Mouse (Mus musculus) kidney, embryonic 15.5 days (tissue): ENCODE measurements around the gene Cd163l1. TPM values are rescaled to one million over a fixed set of nuclear protein-coding genes. Genes with fewer than 3 reads are reported as not detected.

ENCODE experiments used
- ATAC-seq: fragments of 200-750 bp; cut with Nextera tagmentation; replicated peaks from 2 replicates; pipeline ENCODE4 v1.8.0; 2017; ENCODE audit warnings: moderate TSS enrichment; ENCODE audit not compliant: low FRiP score
- H3K27ac ChIP-seq: fragments of 300-500 bp; sonication (generic); 2 replicates; pipeline ENCODE4 v1.5.1; 2015; ENCODE audit warnings: mild to moderate bottlenecking, inconsistent platforms
- H3K27me3 ChIP-seq: fragments of 300-500 bp; sonication (generic); 2 replicates; pipeline ENCODE4 v1.6.1; 2015; ENCODE audit warnings: inconsistent platforms
- H3K36me3 ChIP-seq: fragments of 300-500 bp; sonication (generic); 2 replicates; pipeline ENCODE4 v1.6.1; 2015; ENCODE audit warnings: inconsistent platforms
- H3K4me1 ChIP-seq: fragments of 300-500 bp; sonication (generic); 2 replicates; pipeline ENCODE4 v1.6.1; 2015; ENCODE audit warnings: inconsistent platforms
- H3K4me2 ChIP-seq: fragments of 300-500 bp; sonication (generic); 2 replicates; pipeline ENCODE4 v1.6.1; 2015; ENCODE audit warnings: moderate library complexity, mild to moderate bottlenecking, inconsistent platforms
- H3K4me3 ChIP-seq: fragments of 300-500 bp; sonication (generic); replicated peaks from 2 replicates; pipeline ENCODE4 v1.5.1; 2015; ENCODE audit warnings: mild to moderate bottlenecking, inconsistent platforms
- H3K9ac ChIP-seq: fragments of 300-500 bp; sonication (generic); 2 replicates; pipeline ENCODE4 v1.6.1; 2015; ENCODE audit warnings: mild to moderate bottlenecking, inconsistent platforms
- H3K9me3 ChIP-seq: fragments of 300-500 bp; sonication (generic); replicated peaks from 2 replicates; pipeline ENCODE4 v1.6.1; 2016; ENCODE audit warnings: inconsistent platforms
- WGBS: fragments of 180-500 bp; shearing (Covaris S2); methylation state at CpG from one replicate; pipeline ENCODE4 v1.1.7; 2015; ENCODE audit warnings: mixed read lengths; 5-methylcytosine and 5-hydroxymethylcytosine counted together
- polyA plus RNA-seq: library from polyadenylated mRNA; unstranded; fragments of >200 nt; fragmentation: Nextera tagmentation; extraction: Ambion mirVana; gene quantifications from 2 replicates; pipeline ENCODE4 v1.2.1, GENCODE M21; 2015

Cd163l1 gene
- polyA plus RNA-seq, 1 experiment from 2014 or later, result not detected

DNA sequence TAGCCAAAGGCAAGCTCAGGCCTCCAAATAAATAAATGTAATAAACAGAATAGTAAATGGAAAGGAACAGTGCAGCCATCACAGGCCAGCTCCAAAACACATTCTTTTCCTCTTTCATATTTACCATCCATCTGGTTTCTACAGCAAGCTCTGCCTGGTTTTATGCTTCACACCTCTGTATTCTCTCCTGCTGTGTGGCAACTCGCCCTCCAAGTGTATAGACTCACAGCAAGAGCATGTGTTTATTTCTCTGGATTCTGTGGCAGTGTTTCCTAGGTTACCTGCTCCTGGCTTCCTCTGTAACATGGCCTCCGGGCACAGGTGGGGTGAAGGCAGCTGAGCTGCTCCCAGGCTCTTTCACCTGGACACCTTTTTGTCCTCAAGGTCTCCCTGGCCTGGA is 25.6 kb upstream of the Cd163l1 start:
- H3K4me3 ChIP-seq, result no peak overlapping the region
- no peak overlapping the region for H3K9ac ChIP-seq
- H3K27me3 ChIP-seq, result no peaks in the 10 kb centered on the region
- H3K4me1 ChIP-seq, result no peaks in the 10 kb centered on the region
- H3K4me2 ChIP-seq, result no peak overlapping the region
- no peaks in the 10 kb centered on the region for H3K36me3 ChIP-seq
- H3K9me3 ChIP-seq, result no peaks in the 10 kb centered on the region
- WGBS, result 62% methylated on average over 2 of the region's 2 CpGs
- H3K27ac ChIP-seq, result no peak overlapping the region
- ATAC-seq, result no peak

DNA sequence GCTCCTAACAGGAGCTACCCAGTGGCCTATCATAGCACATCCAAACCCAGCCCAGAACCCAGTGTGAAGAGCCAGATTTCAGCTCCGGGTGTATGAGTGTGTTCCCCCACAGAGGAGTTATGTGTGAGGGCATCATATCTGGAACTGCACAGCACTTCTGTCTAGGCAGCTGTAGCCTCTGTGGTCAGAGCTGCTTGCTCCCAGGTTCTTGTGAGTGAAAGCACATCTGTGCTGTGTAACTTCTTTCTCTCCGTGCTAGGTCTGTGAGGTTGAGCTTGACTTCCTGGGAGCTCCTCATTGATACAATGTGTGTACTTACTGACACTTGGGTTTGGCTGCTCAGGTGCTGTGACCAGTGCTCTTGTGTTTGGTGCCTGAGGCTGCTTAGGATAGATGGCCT is 25.2 kb upstream of the Cd163l1 start:
- ATAC-seq, result no peak
- no peaks in the 10 kb centered on the region for H3K27me3 ChIP-seq
- H3K4me1 ChIP-seq, result no peaks in the 10 kb centered on the region
- no peaks in the 10 kb centered on the region for H3K9me3 ChIP-seq
- no peak overlapping the region for H3K9ac ChIP-seq
- H3K36me3 ChIP-seq, result no peaks in the 10 kb centered on the region
- no peak overlapping the region for H3K4me3 ChIP-seq
- no peak overlapping the region for H3K4me2 ChIP-seq
- WGBS, result 87% methylated on average over 2 of the region's 2 CpGs
- no peak overlapping the region for H3K27ac ChIP-seq

DNA sequence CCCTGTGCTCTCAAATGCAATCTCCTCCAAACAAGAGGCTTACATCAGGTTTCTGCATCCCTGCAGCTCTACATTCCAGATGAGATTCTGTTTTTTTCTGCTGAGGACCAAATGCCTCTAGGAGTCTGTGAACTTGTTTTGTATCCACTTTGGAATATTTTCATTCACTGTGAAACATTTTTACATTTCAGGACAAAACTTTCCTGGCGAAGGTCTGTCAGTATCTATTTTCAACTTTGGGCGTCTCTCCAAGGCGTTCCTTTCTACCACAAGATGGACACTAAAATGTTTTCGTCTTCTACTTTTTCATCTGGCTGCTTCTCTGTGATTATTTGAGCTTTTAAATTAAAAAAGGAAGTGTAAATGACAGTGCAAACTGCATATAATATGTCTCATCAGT is 24.0 kb upstream of the Cd163l1 start:
- H3K27ac ChIP-seq, result no peak overlapping the region
- H3K4me3 ChIP-seq, result no peak overlapping the region
- ATAC-seq, result no peak
- no peaks in the 10 kb centered on the region for H3K9me3 ChIP-seq
- H3K9ac ChIP-seq, result no peak overlapping the region
- no peaks in the 10 kb centered on the region for H3K36me3 ChIP-seq
- no peaks in the 10 kb centered on the region for H3K27me3 ChIP-seq
- H3K4me1 ChIP-seq, result no peaks in the 10 kb centered on the region
- H3K4me2 ChIP-seq, result no peak overlapping the region
- WGBS, result 87% methylated on average over 4 of the region's 4 CpGs

DNA sequence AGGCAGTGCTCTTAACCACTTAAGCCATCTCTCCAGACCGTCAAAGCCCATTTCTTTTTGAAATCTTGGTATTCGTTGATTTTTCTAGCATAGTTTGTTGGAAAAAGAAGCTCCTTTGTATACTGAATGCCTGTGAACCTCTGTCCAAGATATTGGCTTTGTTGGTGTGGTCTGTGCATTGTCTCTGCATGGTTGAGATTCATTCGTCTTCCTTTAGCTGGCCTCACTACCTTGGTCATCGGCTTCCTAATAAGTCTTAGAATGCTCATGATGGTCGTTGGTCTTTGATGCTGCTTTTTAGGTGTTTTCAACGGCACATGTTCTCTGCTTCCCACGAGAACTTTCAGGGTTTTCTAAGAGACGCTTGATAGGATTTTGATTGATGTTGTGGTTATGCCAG is 22.1 kb upstream of the Cd163l1 start:
- WGBS, result 85% methylated on average over 8 of the region's 8 CpGs
- no peak overlapping the region for H3K4me2 ChIP-seq
- H3K4me1 ChIP-seq, result no peaks in the 10 kb centered on the region

DNA sequence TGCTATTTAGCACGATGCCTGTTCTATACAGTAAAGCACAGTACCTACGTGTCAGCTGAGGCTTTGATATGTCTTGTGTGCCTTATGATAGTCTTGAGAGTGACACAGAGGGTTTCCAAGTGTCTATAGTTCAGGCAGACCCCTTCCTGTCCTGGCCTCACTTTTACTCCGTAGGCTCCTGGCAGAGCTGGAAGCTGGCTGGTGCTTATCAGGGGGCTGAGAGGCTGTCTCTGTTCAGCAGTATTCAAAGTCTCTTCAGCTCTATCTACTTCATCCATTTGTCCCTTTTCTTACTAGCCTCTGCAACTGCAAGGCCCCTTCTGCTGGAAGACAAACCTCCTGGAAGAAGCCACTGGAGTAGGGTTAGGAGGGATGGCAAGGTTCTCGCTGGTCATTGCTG is 17.0 kb upstream of the Cd163l1 start:
- H3K27me3 ChIP-seq, result no peaks in the 10 kb centered on the region
- H3K4me3 ChIP-seq, result no peak overlapping the region
- ATAC-seq, result no peak
- H3K4me2 ChIP-seq, result no peak overlapping the region
- H3K27ac ChIP-seq, result no peak overlapping the region
- H3K4me1 ChIP-seq, result no peaks in the 10 kb centered on the region
- H3K36me3 ChIP-seq, result no peaks in the 10 kb centered on the region
- WGBS, result 81% methylated on average over 4 of the region's 4 CpGs
- no peaks in the 10 kb centered on the region for H3K9me3 ChIP-seq
- no peak overlapping the region for H3K9ac ChIP-seq

More for the DNA sequence above, 22.1 kb upstream of the Cd163l1 start:
- H3K9me3 ChIP-seq, result no peaks in the 10 kb centered on the region
- H3K4me3 ChIP-seq, result no peak overlapping the region
- no peak overlapping the region for H3K9ac ChIP-seq
- H3K36me3 ChIP-seq, result no peaks in the 10 kb centered on the region
- ATAC-seq, result no peak
- no peak overlapping the region for H3K27ac ChIP-seq
- no peaks in the 10 kb centered on the region for H3K27me3 ChIP-seq

DNA sequence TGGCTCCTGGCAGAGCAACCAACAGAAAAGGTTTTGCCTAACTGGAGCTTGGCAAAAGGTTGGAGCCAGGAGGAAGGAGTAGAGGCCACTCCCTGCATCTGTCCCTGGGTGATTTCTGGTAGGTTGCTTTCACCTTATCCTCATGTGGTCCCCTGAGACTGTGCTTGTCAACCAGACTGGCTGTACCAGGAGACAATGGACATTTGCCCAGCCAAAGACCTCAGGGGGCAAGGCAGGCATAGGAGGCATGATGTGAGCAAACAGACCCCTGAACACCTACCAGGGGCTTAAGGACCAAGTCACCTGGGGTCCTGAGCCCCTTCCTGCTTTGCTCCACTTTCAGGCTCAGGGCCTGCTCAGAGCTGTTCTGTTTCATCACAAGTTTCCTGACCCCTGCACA is 12.2 kb upstream of the Cd163l1 start, which contains the start of gene Olfr524:
Olfr524 (minus strand) TSS at position 101 of the 400 bp plus-strand sequence.
- H3K9me3 ChIP-seq, result no peaks in the 10 kb centered on the region
- no peak within 1 kb of the TSS for H3K4me2 ChIP-seq
- no peak within 1 kb of the TSS for H3K9ac ChIP-seq
- H3K4me3 ChIP-seq, result no peak within 1 kb of the TSS
- H3K27me3 ChIP-seq, result no peaks in the 10 kb centered on the region; the same call in 1 of the 2 replicates
- H3K4me1 ChIP-seq, result no peaks in the 10 kb centered on the region
- ATAC-seq, result no peak
- H3K36me3 ChIP-seq, result no peaks in the 10 kb centered on the region
- no peak within 1 kb of the TSS for H3K27ac ChIP-seq

DNA sequence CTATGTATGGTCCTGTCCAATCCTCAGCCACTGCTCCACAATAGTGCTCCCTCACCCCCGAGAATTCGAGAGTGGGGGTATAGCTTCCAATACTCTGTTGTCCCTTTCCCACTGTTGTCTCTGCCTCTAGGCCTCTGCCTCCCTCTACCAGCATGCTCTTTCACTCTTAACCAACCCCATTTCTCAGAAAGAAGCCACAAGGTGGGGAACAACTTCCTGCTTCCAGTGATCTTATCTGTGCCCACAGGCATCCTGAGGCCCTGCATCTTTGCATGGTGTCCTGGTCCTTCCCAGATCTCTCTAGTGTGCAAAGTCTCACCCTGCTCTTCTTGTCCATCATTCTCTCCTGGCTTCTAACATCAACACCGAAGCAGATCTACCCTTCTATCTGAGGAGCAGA is 11.2 kb upstream of the Cd163l1 start:
- H3K4me3 ChIP-seq, result no peak overlapping the region
- ATAC-seq, result no peak

DNA sequence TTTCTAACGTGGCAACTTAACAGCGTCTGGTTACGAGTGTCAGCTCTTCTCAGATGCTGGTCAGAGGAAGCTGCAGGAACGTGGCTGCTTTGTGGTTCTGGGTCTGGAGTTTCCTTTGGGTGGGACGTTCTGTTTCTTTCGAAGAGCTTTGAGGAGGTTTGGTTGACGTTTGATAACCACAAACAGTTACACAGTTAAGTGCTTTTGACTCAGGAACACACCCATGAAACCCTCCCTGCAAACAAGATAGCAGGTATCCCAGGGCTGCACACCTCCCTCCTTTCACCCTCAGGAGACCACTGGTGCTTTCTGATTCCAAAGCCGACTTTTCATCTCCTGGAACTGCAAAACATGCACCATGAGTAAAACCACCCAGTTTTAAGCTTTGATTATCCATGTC is 9.9 kb upstream of the Cd163l1 start:
- Histone ChIP-seq H3K4me3 (no peak overlapping the region), H3K36me3 (no peaks in the 10 kb centered on the region), H3K27ac (no peak overlapping the region), H3K4me2 (no peak overlapping the region), H3K27me3 (no peaks in the 10 kb centered on the region; the same call in 1 of the 2 replicates), H3K9ac (no peak overlapping the region), H3K4me1 (no peaks in the 10 kb centered on the region), H3K9me3 (no peaks in the 10 kb centered on the region)
- no peak for ATAC-seq
- WGBS, result 77% methylated on average over 8 of the region's 8 CpGs

More for the DNA sequence above, 11.2 kb upstream of the Cd163l1 start:
- Histone ChIP-seq H3K27ac (no peak overlapping the region), H3K36me3 (no peaks in the 10 kb centered on the region), H3K9ac (no peak overlapping the region), H3K9me3 (no peaks in the 10 kb centered on the region), H3K4me2 (no peak overlapping the region), H3K4me1 (no peaks in the 10 kb centered on the region), H3K27me3 (no peaks in the 10 kb centered on the region; the same call in 1 of the 2 replicates)
- WGBS, result 91% methylated on average over 3 of the region's 3 CpGs

DNA sequence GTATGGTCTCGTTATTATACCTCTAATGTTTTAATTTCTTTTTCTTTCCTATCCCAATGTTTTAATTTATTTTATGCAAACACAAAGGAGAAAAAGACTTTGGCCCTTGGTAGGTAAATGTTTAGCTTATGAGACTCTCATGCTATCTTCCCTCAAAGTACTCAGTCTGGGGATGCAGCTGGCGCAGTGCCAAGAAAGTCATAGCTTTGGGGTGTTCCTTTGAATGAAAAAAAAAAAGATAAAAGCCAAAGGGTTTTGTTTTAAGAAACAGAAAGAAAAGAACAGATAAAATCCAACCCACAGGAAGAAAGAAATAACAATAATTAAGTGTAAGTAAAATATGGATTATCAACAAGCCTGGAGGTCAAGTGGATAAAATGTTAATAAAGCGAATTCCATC is 9.4 kb upstream of the Cd163l1 start:
- ATAC-seq, result no peak
- Histone ChIP-seq H3K9me3 (no peaks in the 10 kb centered on the region), H3K4me1 (no peaks in the 10 kb centered on the region), H3K9ac (no peak overlapping the region), H3K27ac (no peak overlapping the region), H3K36me3 (no peaks in the 10 kb centered on the region), H3K4me3 (no peak overlapping the region), H3K27me3 (peaks cover 2% of the 10 kb centered on the region; the same call in 1 of the 2 replicates), H3K4me2 (no peak overlapping the region)
- WGBS, result 85% methylated on average over 3 of the region's 3 CpGs

DNA sequence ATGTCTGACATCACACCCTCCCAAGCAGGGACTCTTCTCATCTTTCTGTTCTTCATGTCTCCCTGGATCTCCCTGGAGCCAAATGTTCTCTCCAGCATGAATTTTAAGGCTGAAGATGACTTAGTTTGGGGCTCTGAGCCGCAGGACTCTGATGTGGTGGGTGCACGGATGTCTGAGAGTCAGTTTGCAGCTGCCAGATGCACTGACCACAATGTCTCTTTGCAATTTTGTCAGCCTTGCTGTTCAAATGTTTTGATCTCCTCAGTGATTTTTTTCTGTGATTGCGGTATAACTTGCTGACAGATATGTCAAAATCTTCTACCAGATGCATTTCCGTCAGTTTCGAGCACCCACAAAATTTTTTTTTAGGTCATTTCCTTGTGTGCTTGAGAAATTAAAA is 4.2 kb upstream of the Cd163l1 start:
- no peaks in the 10 kb centered on the region for H3K4me1 ChIP-seq
- no peak overlapping the region for H3K9ac ChIP-seq
- no peak for ATAC-seq
- H3K4me3 ChIP-seq, result no peak overlapping the region
- 88% methylated on average over 5 of the region's 5 CpGs for WGBS
- no peak overlapping the region for H3K4me2 ChIP-seq
- H3K27me3 ChIP-seq, result peaks cover 2% of the 10 kb centered on the region; the same call in 1 of the 2 replicates
- H3K36me3 ChIP-seq, result no peaks in the 10 kb centered on the region
- H3K9me3 ChIP-seq, result no peaks in the 10 kb centered on the region
- H3K27ac ChIP-seq, result no peak overlapping the region

DNA sequence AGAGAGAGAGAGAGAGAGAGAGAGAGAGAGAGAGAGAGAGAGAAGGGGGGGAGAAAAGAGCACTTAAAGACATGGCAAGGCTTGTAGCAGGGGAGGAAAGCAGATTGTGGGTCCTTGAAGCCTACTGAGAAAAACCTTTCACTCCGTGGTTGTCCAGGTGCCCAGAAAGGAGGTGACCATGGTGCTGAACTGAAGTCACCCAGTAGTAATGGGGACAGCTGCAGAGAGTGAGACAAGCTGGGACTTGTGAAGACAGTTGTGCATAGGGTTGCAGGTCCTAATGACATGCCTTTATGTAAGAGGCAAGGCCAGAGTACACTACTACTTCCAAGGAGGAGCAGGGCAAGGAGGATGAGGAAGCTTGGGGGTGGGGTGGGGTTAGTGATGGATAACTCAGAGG is 1.2 kb downstream of the Cd163l1 start:
- WGBS, result 11% methylated on average over 1 of the region's 1 CpGs
- Histone ChIP-seq H3K4me2 (no peak overlapping the region), H3K4me1 (no peaks in the 10 kb centered on the region), H3K9ac (no peak overlapping the region), H3K27ac (no peak overlapping the region), H3K36me3 (no peaks in the 10 kb centered on the region), H3K9me3 (no peaks in the 10 kb centered on the region), H3K27me3 (no peaks in the 10 kb centered on the region), H3K4me3 (no peak overlapping the region)
- no peak for ATAC-seq

DNA sequence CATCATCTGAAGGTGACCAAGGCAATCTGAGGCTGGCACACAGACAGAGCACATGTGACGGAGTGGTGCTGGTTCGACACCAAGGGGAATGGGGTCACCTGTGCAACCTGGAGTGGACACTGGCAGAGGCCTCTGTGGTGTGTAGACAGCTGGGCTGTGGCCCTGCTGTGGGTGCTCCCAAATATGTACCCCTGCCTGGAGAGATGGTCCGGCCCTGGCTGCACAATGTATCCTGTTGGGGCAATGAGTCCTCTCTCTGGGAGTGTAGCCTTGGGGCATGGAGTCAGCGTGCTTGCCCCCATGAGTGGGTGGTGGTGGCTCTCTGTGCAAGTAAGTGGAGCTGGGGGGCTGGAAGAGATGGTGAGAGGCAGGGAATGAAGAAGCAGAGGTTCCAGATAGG is 2.3 kb downstream of the Cd163l1 start:
- Histone ChIP-seq H3K9ac (no peak overlapping the region), H3K9me3 (no peaks in the 10 kb centered on the region), H3K36me3 (no peaks in the 10 kb centered on the region), H3K27me3 (no peaks in the 10 kb centered on the region), H3K4me3 (no peak overlapping the region), H3K4me1 (no peaks in the 10 kb centered on the region), H3K27ac (no peak overlapping the region), H3K4me2 (no peak overlapping the region)
- 78% methylated on average over 4 of the region's 4 CpGs for WGBS
- no peak for ATAC-seq

DNA sequence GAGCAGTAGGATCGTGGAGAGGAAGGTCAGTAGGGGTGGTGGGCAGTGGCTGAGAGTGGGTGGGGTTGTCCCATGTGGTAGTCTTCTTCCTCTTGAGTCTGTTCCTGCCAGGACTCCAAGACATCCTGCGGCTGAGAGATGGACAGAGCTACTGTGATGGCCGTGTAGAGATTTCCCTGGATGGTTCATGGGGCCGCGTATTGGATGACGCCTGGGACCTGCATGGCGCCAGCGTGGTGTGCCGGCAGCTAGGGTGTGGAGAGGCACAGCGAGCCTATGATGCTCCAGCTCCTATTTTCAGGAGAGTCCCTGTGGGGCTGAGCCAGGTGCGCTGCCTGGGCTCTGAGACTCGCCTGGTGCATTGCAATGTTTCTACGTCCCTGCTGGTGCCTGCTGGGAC is 6.1 kb downstream of the Cd163l1 start:
- Histone ChIP-seq H3K36me3 (no peaks in the 10 kb centered on the region), H3K9me3 (no peaks in the 10 kb centered on the region), H3K4me2 (no peak overlapping the region), H3K4me1 (no peaks in the 10 kb centered on the region), H3K27me3 (no peaks in the 10 kb centered on the region), H3K9ac (no peak overlapping the region), H3K27ac (no peak overlapping the region), H3K4me3 (no peak overlapping the region)
- WGBS, result 82% methylated on average over 13 of the region's 13 CpGs
- no peak for ATAC-seq
